Mouse (Mus musculus) hindbrain, postnatal 0 days (tissue): Measurements from ENCODE around the gene Mecom. TPM values are rescaled to one million over a fixed set of nuclear protein-coding genes. Genes with fewer than 3 reads are reported as not detected.
A peak's percentile ranks its signal among the peaks of the same experiment; 100 is the strongest.
"Not testable (repeated sequence)": the region's sequence is repeated elsewhere in the genome, so short reads cannot be mapped to it uniquely, and the experiment has no call there.

Experiments used
- ATAC-seq: fragments of 200-750 bp; cut with Nextera tagmentation; 2 replicates; pipeline ENCODE4 v1.8.0; 2017; ENCODE audit warnings: mild to moderate bottlenecking, moderate TSS enrichment, moderate library complexity
- DNase-seq: peaks from one replicate; pipeline ENCODE4 v3.0.0-alpha.2; 2015; ENCODE audit warnings: low spot score
- H3K27ac ChIP-seq: fragments of 300-500 bp; sonication (generic); 2 replicates; pipeline ENCODE4 v1.5.1; 2014; ENCODE audit warnings: mild to moderate bottlenecking
- H3K27me3 ChIP-seq: fragments of 300-500 bp; sonication (generic); 2 replicates; pipeline ENCODE4 v1.6.1; 2014; ENCODE audit warnings: low read length, mixed read lengths; ENCODE audit not compliant: insufficient read depth
- H3K36me3 ChIP-seq: fragments of 300-500 bp; sonication (generic); 2 replicates; pipeline ENCODE4 v1.6.1; 2014; ENCODE audit warnings: low read length, mixed read lengths; ENCODE audit not compliant: insufficient read depth
- H3K4me1 ChIP-seq: fragments of 300-500 bp; sonication (generic); 2 replicates; pipeline ENCODE4 v1.6.1; 2014; ENCODE audit warnings: antibody characterized with exemption, low read length, mixed read lengths; ENCODE audit not compliant: insufficient read depth
- H3K4me2 ChIP-seq: fragments of 300-500 bp; sonication (generic); 2 replicates; pipeline ENCODE4 v1.6.1; 2014; ENCODE audit warnings: low read depth, mild to moderate bottlenecking, low read length, moderate library complexity, mixed read lengths
- H3K4me3 ChIP-seq: fragments of 300-500 bp; sonication (generic); 2 replicates; pipeline ENCODE4 v1.5.1; 2014; ENCODE audit warnings: low read length
- H3K9ac ChIP-seq: fragments of 300-500 bp; sonication (generic); replicated peaks from 2 replicates; pipeline ENCODE4 v1.6.1; 2014; ENCODE audit warnings: mild to moderate bottlenecking, low read length, moderate library complexity, mixed read lengths
- H3K9me3 ChIP-seq: fragments of 300-500 bp; sonication (generic); 2 replicates; pipeline ENCODE4 v1.6.1; 2016; ENCODE audit warnings: low read length, mixed read lengths
- CTCF ChIP-seq: IDR thresholded peaks from 2 replicates; pipeline ENCODE4 v1.5.1; 2016; ENCODE audit warnings: antibody characterized with exemption, control low read depth, low read depth
- WGBS: fragments of 180-500 bp; shearing (Covaris S2); extraction: QIAGEN DNeasy Blood & Tissue Kit; methylation state at CpG from one replicate; pipeline ENCODE4 v1.1.7; 2014; 5-methylcytosine and 5-hydroxymethylcytosine counted together
- polyA plus RNA-seq: library from polyadenylated mRNA; unstranded; fragments of >200 nt; fragmentation: Nextera tagmentation; extraction: Ambion mirVana; gene quantifications from 2 replicates; pipeline ENCODE4 v1.2.1, GENCODE M21; 2015
- total RNA-seq: library from RNA; depleted of rRNA; stranded (reverse); fragments of >200 nt; gene quantifications from 2 replicates; pipeline ENCODE4 v1.2.3, GENCODE M21; 2014

The Mecom gene
- total and polyA plus RNA-seq, 2 experiments from 2014 or later, result 4.5 to 8.3 TPM

- Histone ChIP-seq H3K27me3 (no peaks in the 10 kb centered on the region), H3K4me1 (peaks cover 5% of the 10 kb centered on the region), H3K4me3 (no peak overlapping the region), H3K36me3 (no peaks in the 10 kb centered on the region), H3K27ac (no peak overlapping the region), H3K4me2 (peak overlapping the region; percentile 42), H3K9ac (no peak overlapping the region), H3K9me3 (no peaks in the 10 kb centered on the region)
- ATAC-seq (peak; percentile 48; the same call in 1 of the 2 replicates), DNase-seq (no peak)
- WGBS, result 55% methylated on average over 13 of the region's 13 CpGs
- TF ChIP-seq CTCF, result no peak
Measured at GRCm38 (mm10) chr3:30546366-30546765, 1.4 kb downstream of the Mecom start.

GRCm38 (mm10) chr3:30545246-30545645, 2.6 kb downstream of the Mecom start:
- Histone ChIP-seq H3K9me3 (no peaks in the 10 kb centered on the region), H3K9ac (no peak overlapping the region), H3K36me3 (no peaks in the 10 kb centered on the region), H3K4me2 (no peak overlapping the region), H3K4me1 (peaks cover 5% of the 10 kb centered on the region), H3K27ac (no peak overlapping the region), H3K4me3 (no peak overlapping the region), H3K27me3 (no peaks in the 10 kb centered on the region)
- TF ChIP-seq CTCF, result no peak
- no peak for DNase-seq
- no peak for ATAC-seq
- WGBS, result 80% methylated on average over 5 of the region's 5 CpGs

DNA sequence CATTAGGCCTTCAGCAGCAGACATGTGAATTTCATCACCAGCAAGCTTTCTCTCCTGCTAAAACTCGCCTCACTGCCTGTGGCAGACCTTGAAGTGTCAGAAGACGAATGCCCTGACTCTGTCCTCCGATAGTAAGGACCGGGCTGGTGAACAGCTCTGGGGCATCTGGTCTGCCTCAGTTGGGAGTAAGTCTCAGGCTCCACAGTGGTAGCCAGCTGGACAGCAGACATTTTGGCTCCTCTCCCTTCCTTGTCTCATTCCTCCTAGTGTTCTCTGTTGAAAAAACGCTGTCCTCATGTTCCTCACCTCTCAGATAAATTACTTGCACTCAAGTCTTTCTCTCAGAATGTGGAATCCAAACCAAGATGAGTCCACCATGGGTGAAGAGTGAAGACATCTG, 3.5 kb downstream of the Mecom start:
- Histone ChIP-seq H3K9me3 (no peaks in the 10 kb centered on the region), H3K36me3 (no peaks in the 10 kb centered on the region), H3K27ac (no peak overlapping the region), H3K27me3 (no peaks in the 10 kb centered on the region), H3K4me3 (no peak overlapping the region), H3K4me1 (peaks cover 5% of the 10 kb centered on the region), H3K4me2 (no peak overlapping the region), H3K9ac (no peak overlapping the region)
- 72% methylated on average over 5 of the region's 5 CpGs for WGBS
- no peak for TF ChIP-seq CTCF
- DNase-seq (no peak), ATAC-seq (no peak)

DNA sequence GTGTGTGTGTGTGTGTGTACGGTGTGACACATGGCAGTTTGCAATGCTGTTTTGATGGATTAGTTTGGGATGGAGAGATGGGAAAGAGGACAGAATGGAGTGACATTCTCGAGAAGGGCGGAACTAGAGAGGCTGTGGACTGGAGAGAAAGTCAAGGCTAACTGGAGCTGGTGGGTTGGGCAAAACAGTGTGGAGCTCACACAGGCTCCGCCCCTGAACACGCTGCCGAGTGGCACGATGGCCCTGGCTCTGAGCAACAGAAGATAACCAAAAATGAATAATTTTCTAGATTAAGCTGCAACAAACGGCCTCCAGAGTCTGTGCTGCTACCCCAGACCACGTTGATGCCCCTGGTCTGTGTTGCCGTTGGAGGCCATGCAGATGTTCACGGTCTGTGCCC, 12.0 kb downstream of the Mecom start:
- Histone ChIP-seq H3K9ac (no peak overlapping the region), H3K4me1 (no peaks in the 10 kb centered on the region), H3K4me3 (no peak overlapping the region), H3K4me2 (no peak overlapping the region), H3K27me3 (no peaks in the 10 kb centered on the region), H3K36me3 (no peaks in the 10 kb centered on the region), H3K27ac (no peak overlapping the region), H3K9me3 (no peaks in the 10 kb centered on the region)
- no peak for ATAC-seq
- TF ChIP-seq CTCF, result no peak
- 83% methylated on average over 11 of the region's 11 CpGs for WGBS
- no peak for DNase-seq

DNA sequence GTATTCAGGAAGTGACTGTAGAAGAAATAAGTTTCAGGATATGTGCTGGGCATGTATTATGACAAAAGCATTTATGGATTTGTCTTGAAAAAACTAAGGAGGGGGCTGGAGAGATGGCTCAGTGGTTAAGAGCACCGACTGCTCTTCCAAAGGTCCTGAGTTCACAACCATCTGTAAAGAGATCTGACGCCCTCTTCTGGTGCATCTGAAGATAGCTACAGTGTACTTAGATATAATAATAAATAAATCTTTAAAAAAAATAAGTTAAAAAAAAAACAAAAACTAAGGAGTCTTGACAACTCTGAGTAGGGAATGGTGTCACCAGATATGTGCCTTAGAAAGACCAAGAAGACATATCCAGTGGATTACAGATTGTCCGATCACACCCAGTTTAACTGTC, 27.1 kb downstream of the Mecom start:
- H3K36me3 ChIP-seq, H3K9me3 ChIP-seq, H3K4me1 ChIP-seq, H3K27ac ChIP-seq, ATAC-seq, H3K27me3 ChIP-seq, H3K4me2 ChIP-seq, H3K4me3 ChIP-seq, H3K9ac ChIP-seq, DNase-seq: not testable (repeated sequence)
- 57% methylated on average over 3 of the region's 3 CpGs for WGBS

GRCm38 (mm10) chr3:30519425-30519824, 28.4 kb downstream of the Mecom start:
- Histone ChIP-seq H3K4me1 (0 out of 2 replicates have a peak, but pooled peaks cover 2% of the 10 kb centered on the region), H3K36me3 (no peaks in the 10 kb centered on the region), H3K4me3 (no peak overlapping the region), H3K27ac (no peak overlapping the region), H3K9ac (no peak overlapping the region), H3K9me3 (no peaks in the 10 kb centered on the region), H3K27me3 (peaks cover 18% of the 10 kb centered on the region; the same call in 1 of the 2 replicates), H3K4me2 (no peak overlapping the region)
- ATAC-seq (no peak), DNase-seq (no peak)
- WGBS, result 50% methylated on average over 1 of the region's 1 CpGs
- TF ChIP-seq CTCF, result no peak

- 15% methylated on average over 9 of the region's 9 CpGs for WGBS
- no peak overlapping the region for H3K4me3 ChIP-seq
- no peaks in the 10 kb centered on the region for H3K9me3 ChIP-seq
- DNase-seq (no peak), ATAC-seq (no peak)
- H3K27ac ChIP-seq, result no peak overlapping the region
- H3K27me3 ChIP-seq, result peaks cover 47% of the 10 kb centered on the region
- no peak for TF ChIP-seq CTCF
- H3K9ac ChIP-seq, result no peak overlapping the region
- H3K4me2 ChIP-seq, result no peak overlapping the region
- H3K4me1 ChIP-seq, result 0 out of 2 replicates have a peak, but pooled peaks cover 4% of the 10 kb centered on the region
- H3K36me3 ChIP-seq, result no peaks in the 10 kb centered on the region
Measured at GRCm38 (mm10) chr3:30515795-30516170, 32.0 kb downstream of the Mecom start.
